Mouse (Mus musculus): ENCODE results near the gene Akip1.

Gene Akip1

DNA sequence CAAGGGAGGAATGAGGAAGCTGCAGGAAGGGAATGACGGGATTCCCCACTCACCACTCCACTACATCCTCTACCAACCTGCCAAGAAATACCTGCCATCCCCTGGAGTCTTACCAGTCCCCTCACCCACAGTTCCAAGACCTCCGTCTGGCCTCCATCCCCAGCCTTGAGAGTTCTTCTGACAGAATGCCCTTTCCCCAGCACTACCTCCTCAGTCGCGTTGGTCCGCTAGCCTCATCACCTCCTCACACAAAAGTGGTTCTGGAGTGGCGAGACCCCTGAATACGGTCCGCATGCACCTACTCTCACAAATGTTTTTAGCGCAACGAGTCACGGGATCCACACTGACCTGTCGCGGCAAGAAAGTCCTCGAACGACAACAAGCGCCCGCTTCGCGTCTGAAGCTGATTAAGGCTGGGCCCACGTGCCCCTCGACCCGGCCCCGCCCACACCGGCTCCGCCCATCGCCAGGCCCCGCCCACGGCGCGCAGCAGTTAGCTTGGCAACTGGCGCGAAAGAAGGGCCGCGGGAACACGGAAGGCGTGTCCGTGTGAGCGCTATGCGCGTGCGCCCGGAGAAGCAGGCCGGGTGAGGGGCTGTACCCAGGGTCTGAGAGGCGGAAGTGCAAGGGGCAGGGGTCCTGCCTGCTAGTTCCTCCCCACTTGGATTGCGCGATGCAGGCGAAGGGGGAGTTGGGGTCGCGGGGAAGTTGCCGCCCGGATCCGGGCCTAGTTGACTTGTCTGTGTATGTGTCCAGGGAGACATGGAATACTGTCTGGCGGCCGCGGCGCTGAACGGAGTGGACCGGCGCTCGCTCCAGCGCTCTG is at the start of gene Akip1, which contains the start of gene St5:
Akip1 (plus strand) TSS at position 501 of the 826 bp plus-strand sequence.
St5 (minus strand) TSS at position 416 of the 826 bp plus-strand sequence.
- DNase-seq (ENCODE audit: low spot score), result peak; percentile 62

- DNase-seq (ENCODE audit: low spot score), result no peak
These were observed 48.6 kb upstream of the Akip1 start for GRCm38 (mm10) chr7:109654871-109655270.

DNA sequence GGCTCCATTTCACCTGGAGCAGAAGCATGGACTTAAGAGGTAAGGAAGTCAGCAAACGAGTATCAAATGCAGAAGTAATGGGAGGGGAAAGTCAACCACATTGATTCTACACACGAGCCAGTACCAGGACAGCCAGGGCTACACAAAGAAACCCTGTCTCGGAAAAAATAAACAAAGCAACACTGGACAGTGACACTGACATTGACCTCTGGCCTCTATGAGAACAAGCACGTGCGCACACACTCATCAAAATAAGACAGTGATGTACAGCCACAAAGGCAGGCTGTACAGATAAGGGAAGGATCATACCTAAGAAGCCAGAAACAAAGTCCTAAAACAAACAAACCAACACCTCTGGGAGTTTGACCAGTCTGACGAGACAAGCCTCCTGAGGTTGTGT is 45.6 kb upstream of the Akip1 start:
- no peak for DNase-seq (ENCODE audit: low spot score)

DNA sequence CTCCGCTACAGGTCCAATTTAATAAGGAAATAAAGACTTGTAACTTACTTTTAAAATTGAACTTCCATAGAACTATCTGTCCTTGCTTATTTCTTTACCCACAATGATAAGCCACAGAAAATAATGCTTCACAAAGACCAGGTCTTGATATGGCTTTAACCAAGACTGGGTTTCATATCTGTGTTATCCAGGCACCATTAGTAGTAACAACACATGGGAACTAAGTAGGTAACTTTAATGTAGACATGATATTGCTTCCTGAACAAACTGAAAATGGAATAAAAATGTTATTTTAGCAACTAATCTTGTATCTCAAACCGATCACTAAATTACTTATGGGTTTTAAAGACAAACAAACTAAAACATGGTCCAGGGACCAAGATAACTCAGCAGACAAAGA is 44.2 kb upstream of the Akip1 start:
- no peak for DNase-seq (ENCODE audit: low spot score)

DNA sequence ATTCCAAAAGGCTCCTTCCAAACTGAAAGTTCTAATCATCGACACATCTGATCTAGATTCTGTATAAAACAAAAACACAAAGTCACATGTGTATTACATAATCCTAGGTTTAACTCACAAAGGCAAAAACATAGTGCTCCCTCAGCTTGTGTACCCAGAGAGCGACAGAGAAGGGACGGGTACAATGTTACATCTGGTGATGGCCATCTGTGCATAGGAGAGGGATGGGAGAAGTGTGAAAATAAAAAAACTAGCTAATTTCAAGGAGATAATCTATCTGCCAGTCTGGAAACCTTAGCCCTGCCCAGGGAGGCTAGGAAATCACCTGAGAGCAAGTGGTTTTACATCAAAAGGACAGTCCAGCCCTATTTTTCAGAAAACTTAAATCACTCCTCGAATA is 40.9 kb upstream of the Akip1 start:
- DNase-seq (ENCODE audit: low spot score), result no peak

- DNase-seq (ENCODE audit: low spot score), result no peak
These were observed 36.8 kb upstream of the Akip1 start for GRCm38 (mm10) chr7:109666664-109667063.

DNA sequence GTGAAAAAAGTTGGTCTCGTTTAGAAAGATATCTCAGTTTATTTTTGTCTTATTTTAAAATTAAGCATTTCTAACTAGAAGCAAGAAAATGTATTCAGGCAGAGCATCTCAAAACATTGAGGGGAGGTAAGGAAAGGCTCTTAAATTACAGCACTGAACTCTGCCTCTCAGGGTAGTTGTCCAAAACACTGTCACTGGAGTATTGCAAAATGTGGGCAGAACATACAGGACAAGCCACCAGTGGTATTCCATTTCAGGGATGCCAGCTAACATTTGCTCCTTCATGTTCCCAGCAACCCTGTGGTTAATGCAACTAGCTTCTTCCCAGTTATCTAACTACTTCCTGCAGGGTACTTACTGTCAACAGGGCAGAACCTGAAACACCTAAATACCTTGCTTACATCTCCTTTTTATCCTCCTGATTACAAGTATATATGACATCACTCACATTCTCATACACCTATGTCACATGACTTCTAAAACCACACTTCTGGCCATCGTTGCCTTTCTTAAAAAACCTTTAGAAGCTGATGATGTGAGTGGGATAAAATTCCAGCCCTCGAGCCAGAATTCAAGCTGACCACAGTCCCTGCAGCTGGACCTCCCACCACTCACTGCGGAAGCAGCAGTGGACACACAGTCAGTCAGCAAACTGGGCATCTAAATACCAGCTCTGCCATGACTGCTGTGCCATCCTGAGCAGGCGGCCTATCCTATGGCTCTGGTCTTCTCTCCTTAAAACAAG is 33.9 kb upstream of the Akip1 start:
- DNase-seq (ENCODE audit: low spot score), result peak; percentile 69

- DNase-seq (ENCODE audit: low spot score), result peak; percentile 90
These were observed 31.7 kb upstream of the Akip1 start for GRCm38 (mm10) chr7:109671581-109672471.

GRCm38 (mm10) chr7:109674944-109675628 is 28.4 kb upstream of the Akip1 start:
- DNase-seq (ENCODE audit: low spot score), result no peak

GRCm38 (mm10) chr7:109680284-109680683 is 23.2 kb upstream of the Akip1 start:
- DNase-seq (ENCODE audit: low spot score), result no peak

GRCm38 (mm10) chr7:109680879-109681278 is 22.6 kb upstream of the Akip1 start:
- DNase-seq (ENCODE audit: low spot score), result no peak

GRCm38 (mm10) chr7:109686585-109687128 is 16.8 kb upstream of the Akip1 start:
- no peak for DNase-seq (ENCODE audit: low spot score)

- no peak for DNase-seq (ENCODE audit: low spot score)
These were observed 13.4 kb upstream of the Akip1 start for GRCm38 (mm10) chr7:109690101-109690500.

DNA sequence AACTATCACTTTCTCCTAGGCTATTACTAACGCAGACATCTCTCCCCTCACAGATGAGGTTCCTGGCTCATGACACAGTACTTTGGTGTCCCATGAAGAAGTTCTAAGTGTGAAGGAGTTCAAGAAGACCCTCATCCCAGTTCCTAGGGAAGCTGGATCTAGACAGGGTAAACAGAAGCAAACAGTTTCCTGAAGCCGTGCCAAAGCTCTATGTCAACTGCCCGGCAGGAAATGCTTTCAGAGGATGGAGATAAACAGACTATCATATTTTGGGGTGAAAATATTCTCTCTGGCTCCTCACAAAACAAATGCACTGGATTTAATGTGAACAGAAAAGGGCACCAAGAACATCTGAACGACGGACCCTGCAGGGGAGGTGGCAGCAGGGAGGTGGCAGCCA is 12.5 kb upstream of the Akip1 start:
- DNase-seq (ENCODE audit: low spot score), result no peak

DNA sequence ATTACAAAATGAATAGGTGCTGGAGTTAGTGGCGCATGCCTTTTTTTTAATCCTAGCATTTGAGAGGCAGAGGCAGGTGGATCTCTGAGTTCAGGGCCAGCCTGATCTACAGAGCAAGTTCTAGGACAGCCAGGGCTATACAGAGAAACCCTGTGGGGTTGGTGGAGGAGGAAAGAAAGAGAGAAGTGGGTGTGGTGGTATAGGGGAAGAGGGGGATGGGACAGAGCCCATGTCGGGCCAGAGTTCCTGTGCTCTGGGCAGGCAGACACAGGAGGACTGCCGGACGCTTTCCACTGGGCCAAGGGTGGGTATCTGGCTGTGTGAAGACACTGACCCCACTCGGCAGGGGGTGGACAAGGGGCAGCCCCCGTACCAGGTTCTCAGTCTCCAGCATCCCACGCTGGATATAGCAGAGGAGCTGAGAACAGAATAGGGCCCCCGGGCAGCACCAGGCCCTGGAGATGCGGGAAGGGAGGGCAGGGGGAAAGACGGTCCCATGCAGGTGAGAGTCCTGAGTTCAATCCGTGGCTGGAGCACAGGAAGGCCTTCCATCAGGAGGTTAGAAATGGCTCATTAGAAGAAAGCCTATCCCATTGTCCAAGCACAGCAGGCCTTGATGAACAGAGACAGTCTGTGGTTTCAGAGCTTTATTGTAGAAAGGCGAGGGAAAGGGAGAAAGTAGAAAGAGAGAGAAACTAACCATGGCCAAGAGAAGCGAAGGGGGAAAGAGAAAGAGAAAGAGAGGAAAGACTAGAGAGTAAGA is 8.7 kb upstream of the Akip1 start:
- no peak for DNase-seq (ENCODE audit: low spot score)

- DNase-seq (ENCODE audit: low spot score), result no peak
These were observed 8.2 kb upstream of the Akip1 start for GRCm38 (mm10) chr7:109695339-109695726.

DNA sequence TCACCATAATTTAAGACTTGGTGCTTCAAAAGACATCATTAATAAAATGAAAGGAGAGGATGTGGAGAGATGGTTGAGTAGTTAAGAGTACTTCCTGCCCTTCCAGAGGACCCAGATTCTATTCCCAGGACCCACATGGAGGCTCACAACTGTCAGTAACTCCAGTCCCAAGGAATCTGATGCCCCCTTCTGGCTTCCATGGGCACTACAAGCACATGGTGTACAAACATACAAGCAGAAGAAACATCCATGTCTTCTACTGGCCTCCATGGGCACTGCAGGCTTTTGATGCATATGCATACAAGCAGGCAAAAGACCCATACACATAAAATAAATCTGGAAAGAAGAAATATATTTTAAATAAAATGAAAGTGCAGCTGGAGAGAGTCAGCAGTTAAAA is 3.3 kb upstream of the Akip1 start:
- no peak for DNase-seq (ENCODE audit: low spot score)

DNA sequence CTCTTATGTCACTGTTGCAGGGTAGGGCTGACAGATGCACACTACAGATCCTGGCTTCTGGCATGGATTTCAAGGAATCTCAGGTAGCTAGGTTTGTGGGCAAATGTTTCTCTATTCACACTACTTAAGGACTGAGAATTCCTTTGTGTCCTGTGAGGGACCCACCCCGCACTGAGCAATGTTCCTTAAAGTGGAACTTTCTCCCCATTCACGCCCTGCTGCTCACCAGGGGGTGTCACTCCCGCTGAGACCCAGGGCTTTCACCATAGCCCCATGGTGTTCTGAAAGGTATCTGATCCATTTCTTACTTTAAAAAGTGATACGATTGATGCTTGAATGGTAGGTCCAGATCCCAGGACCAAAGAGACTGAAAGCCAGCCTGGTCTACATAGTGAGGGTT is 769 bp upstream of the Akip1 start:
- no peak for DNase-seq (ENCODE audit: low spot score)

DNA sequence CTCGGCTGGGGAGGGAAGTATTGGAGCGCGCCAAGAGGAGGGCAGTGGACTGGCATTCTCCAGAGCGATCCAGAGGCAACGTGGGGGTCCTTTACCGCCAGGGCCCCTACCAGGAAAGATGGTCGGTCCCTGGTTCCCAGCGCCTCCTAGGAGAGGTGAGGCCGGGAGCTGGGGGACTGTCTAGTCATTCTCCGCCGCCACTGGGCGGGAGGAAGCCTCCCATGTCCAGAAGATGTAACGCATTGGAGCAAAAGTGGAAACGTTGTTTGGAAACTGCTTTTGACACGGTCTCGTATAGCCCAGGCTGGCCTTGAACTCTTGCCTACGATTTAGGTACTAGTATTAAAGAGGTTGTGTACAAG is 507 bp downstream of the Akip1 start:
- peak; percentile 3 for DNase-seq (ENCODE audit: low spot score)

DNA sequence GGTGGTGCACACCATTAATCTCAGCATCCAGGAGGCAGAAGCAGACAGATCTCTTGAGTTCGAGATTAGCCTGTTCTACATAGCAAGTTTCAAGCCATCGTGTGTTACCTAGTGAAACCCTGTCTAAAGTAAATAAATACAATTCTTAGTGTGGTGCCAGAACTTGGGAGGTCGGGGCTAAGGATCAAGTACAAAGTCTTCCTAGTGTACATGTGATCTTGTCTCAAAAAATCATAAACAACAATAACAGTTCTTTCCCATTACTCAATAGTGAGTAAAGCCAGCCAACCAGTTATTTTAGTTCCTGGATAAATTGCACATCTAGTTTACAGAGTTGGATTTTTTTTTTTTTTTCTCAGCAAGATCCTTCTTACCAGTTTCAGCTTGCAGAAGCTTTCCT is 971 bp downstream of the Akip1 start:
- peak; percentile 50 for DNase-seq (ENCODE audit: low spot score)

Data from adipocyte (in vitro differentiated cells).